Mouse (Mus musculus): Measurements from ENCODE around the gene Kat2b. TPM values are rescaled to one million over a fixed set of nuclear protein-coding genes. Genes with fewer than 3 reads are reported as not detected.

The Kat2b gene
- polyA plus RNA-seq (2012; rRNA removed; ENCODE audit: low replicate concordance), result 11.4 and 14.4 TPM in 2 replicates

DNA sequence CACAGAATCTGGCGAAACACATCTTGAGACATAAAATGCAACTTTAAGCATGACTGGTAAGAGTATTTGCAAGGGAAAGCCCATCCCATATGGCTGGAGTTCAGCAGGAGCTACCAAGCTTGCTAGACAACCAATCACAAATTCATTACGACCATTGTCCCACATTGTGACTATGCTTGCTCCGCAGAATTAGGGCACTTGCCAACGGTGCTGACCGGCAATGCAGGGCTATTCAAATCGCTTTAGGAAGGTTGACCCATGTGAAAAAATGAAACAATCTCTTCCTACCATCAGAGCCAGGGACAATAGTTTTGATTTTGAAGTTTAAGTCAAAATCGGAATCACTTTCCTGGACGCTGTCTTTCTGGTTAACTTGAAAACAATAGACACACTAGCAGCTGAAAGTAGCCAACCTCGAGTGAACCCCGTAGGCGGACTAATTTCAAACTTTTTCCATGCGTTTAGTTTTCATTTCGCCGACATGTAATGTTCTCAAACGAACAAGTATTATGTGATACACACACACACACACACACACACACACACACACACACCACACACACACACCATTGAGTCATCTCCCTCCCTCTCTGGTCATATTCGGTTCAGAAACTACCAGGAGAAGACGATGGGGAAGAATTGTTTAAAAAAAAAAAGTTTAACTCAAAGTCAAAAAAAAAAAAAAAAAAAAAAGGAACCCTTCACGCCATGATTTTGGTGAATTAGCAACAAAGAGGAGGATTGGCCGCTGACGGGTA, at the start of gene Kat2b:
Kat2b (plus strand) TSS at position 701 of the 758 bp plus-strand sequence.

DNA sequence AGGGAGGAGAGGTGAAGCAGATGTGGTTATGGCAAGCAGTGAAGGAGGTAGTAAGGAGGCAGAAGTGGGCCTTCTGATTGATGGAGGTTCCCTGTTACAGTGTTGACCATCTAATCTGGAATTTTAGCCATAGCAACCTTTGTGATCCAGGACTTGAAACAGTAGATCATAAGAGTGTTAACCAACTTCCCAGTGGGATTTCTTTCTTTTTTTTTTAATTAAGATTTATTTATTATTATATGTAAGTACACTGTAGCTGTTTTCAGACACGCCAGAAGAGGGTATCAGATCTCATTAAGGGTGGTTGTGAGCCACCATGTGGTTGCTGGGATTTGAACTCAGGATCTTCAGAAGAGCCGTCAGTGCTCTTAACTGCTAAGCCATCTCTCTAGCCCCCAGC, 27.3 kb upstream of the Kat2b start, which contains the start of gene Pp2d1:
Pp2d1 (minus strand) TSS at position 101 of the 400 bp plus-strand sequence.

GRCm38 (mm10) chr17:53688877-53689802, 122.5 kb downstream of the Kat2b start, which contains the start of gene Sgo1:
Gene Sgo1 (minus strand): TSS chr17:53689333.

Other genes with a start within 250 kb of the Kat2b start
- 0.12 and 0.57 TPM in 2 replicates for gene Efhb, start 103.5 kb upstream of the Kat2b start, polyA plus RNA-seq (2012; rRNA removed; ENCODE audit: low replicate concordance)
- 4.5 and 8.3 TPM in 2 replicates for gene Rab5a, start 87.6 kb upstream of the Kat2b start, polyA plus RNA-seq (2012; rRNA removed; ENCODE audit: low replicate concordance)
- gene Pp2d1, start 27.4 kb upstream of the Kat2b start, polyA plus RNA-seq (2012; rRNA removed; ENCODE audit: low replicate concordance), result not detected in 2 replicates
- gene Sgo1, start 122.5 kb downstream of the Kat2b start, polyA plus RNA-seq (2012; rRNA removed; ENCODE audit: low replicate concordance), result 0.12 and 0.19 TPM in 2 replicates